Mouse (Mus musculus): ENCODE results near the gene Dmrtc1a. TPM values are rescaled to one million over a fixed set of nuclear protein-coding genes. Genes with fewer than 3 reads are reported as not detected.
"Not testable (repeated sequence)": the region's sequence is repeated elsewhere in the genome, so short reads cannot be mapped to it uniquely, and the experiment has no call there.

Gene Dmrtc1a
- not detected in 2 replicates for total RNA-seq (2017)

GRCm38 (mm10) chrX:102908587-102908986 lies at the start of gene Dmrtc1a, which contains the start of gene 1700011M02Rik:
Gene Dmrtc1a (minus strand): TSS chrX:102908687.
Gene 1700011M02Rik (plus strand): TSS chrX:102908905.
- not testable (repeated sequence) for ATAC-seq (replicated peaks in 1 of 2; ENCODE audit: insufficient read depth in 1 of 2, low FRiP score in 2 of 2, low TSS enrichment in 1 of 2, low read depth in 1 of 2, poor library complexity in 2 of 2, severe bottlenecking in 2 of 2)

GRCm38 (mm10) chrX:102950136-102950535 lies 41.6 kb upstream of the Dmrtc1a start:
- ATAC-seq (replicated peaks in 1 of 2; ENCODE audit: insufficient read depth in 1 of 2, low FRiP score in 2 of 2, low TSS enrichment in 1 of 2, low read depth in 1 of 2, poor library complexity in 2 of 2, severe bottlenecking in 2 of 2) = not testable (repeated sequence)

GRCm38 (mm10) chrX:102936743-102937142 lies 28.3 kb upstream of the Dmrtc1a start:
- ATAC-seq (replicated peaks in 1 of 2; ENCODE audit: insufficient read depth in 1 of 2, low FRiP score in 2 of 2, low TSS enrichment in 1 of 2, low read depth in 1 of 2, poor library complexity in 2 of 2, severe bottlenecking in 2 of 2) = no peak

GRCm38 (mm10) chrX:102934395-102934764 lies 25.9 kb upstream of the Dmrtc1a start:
- ATAC-seq (replicated peaks in 1 of 2; ENCODE audit: insufficient read depth in 1 of 2, low FRiP score in 2 of 2, low TSS enrichment in 1 of 2, low read depth in 1 of 2, poor library complexity in 2 of 2, severe bottlenecking in 2 of 2) = no peak

- ATAC-seq (replicated peaks in 1 of 2; ENCODE audit: insufficient read depth in 1 of 2, low FRiP score in 2 of 2, low TSS enrichment in 1 of 2, low read depth in 1 of 2, poor library complexity in 2 of 2, severe bottlenecking in 2 of 2) = peak; percentile 22 to 75; a peak in 2 of 4 replicates
Observed at GRCm38 (mm10) chrX:102933571-102934394, 25.3 kb upstream of the Dmrtc1a start.

- 0 out of 4 replicates have a peak, but pooled peaks of 1 of the 2 experiments have one; percentile 14 for ATAC-seq (replicated peaks in 1 of 2; ENCODE audit: insufficient read depth in 1 of 2, low FRiP score in 2 of 2, low TSS enrichment in 1 of 2, low read depth in 1 of 2, poor library complexity in 2 of 2, severe bottlenecking in 2 of 2)
Observed at GRCm38 (mm10) chrX:102932992-102933570, 24.6 kb upstream of the Dmrtc1a start.

- ATAC-seq (replicated peaks in 1 of 2; ENCODE audit: insufficient read depth in 1 of 2, low FRiP score in 2 of 2, low TSS enrichment in 1 of 2, low read depth in 1 of 2, poor library complexity in 2 of 2, severe bottlenecking in 2 of 2) = not testable (repeated sequence)
Observed at GRCm38 (mm10) chrX:102928072-102928471, 19.6 kb upstream of the Dmrtc1a start, which contains the start of gene 1700018G05Rik. Gene 1700018G05Rik (plus strand): TSS chrX:102928372.

- ATAC-seq (replicated peaks in 1 of 2; ENCODE audit: insufficient read depth in 1 of 2, low FRiP score in 2 of 2, low TSS enrichment in 1 of 2, low read depth in 1 of 2, poor library complexity in 2 of 2, severe bottlenecking in 2 of 2) = not testable (repeated sequence)
Observed at GRCm38 (mm10) chrX:102926707-102927106, 18.2 kb upstream of the Dmrtc1a start.

GRCm38 (mm10) chrX:102914823-102915222 lies 6.3 kb upstream of the Dmrtc1a start:
- ATAC-seq (replicated peaks in 1 of 2; ENCODE audit: insufficient read depth in 1 of 2, low FRiP score in 2 of 2, low TSS enrichment in 1 of 2, low read depth in 1 of 2, poor library complexity in 2 of 2, severe bottlenecking in 2 of 2) = not testable (repeated sequence)

- no peak for ATAC-seq (replicated peaks in 1 of 2; ENCODE audit: insufficient read depth in 1 of 2, low FRiP score in 2 of 2, low TSS enrichment in 1 of 2, low read depth in 1 of 2, poor library complexity in 2 of 2, severe bottlenecking in 2 of 2)
Observed at GRCm38 (mm10) chrX:102867871-102868270, 40.6 kb downstream of the Dmrtc1a start, which contains the start of gene 1700031F05Rik. Gene 1700031F05Rik (minus strand): TSS chrX:102867971.

- ATAC-seq (replicated peaks in 1 of 2; ENCODE audit: insufficient read depth in 1 of 2, low FRiP score in 2 of 2, low TSS enrichment in 1 of 2, low read depth in 1 of 2, poor library complexity in 2 of 2, severe bottlenecking in 2 of 2) = not testable (repeated sequence)
Observed at GRCm38 (mm10) chrX:102854516-102854915, 54.0 kb downstream of the Dmrtc1a start, which contains the start of gene Dmrtc1c2. Gene Dmrtc1c2 (minus strand): TSS chrX:102854616.

Other genes starting within 250 kb of the Dmrtc1a start
- gene Gm3880, start 221.7 kb downstream of the Dmrtc1a start, total RNA-seq (2017) = not detected in 2 replicates
- gene Gm9112, start 201.1 kb downstream of the Dmrtc1a start, total RNA-seq (2017) = not detected in 2 replicates
- gene Dmrtc1b, start 200.8 kb downstream of the Dmrtc1a start, total RNA-seq (2017) = not detected in 2 replicates
- gene Dmrtc1c1, start 105.7 kb downstream of the Dmrtc1a start, total RNA-seq (2017) = not detected in 2 replicates
- not detected in 2 replicates for gene Dmrtc1c2, start 54.1 kb downstream of the Dmrtc1a start, total RNA-seq (2017)
- gene 1700031F05Rik, start 40.7 kb downstream of the Dmrtc1a start, total RNA-seq (2017) = not detected in 2 replicates
- gene 1700011M02Rik, start 218 bp upstream of the Dmrtc1a start, total RNA-seq (2017) = not detected in 2 replicates
- gene 1700018G05Rik, start 19.7 kb upstream of the Dmrtc1a start, total RNA-seq (2017) = not detected in 2 replicates

Measured in hematopoietic stem cell, adult 5-6 weeks (primary cell).